Mouse (Mus musculus) spleen, adult 10 weeks (tissue): Measurements from ENCODE around the gene Dok7. TPM values are rescaled to one million over a fixed set of nuclear protein-coding genes. Genes with fewer than 3 reads are reported as not detected.

Experiments used
- polyA plus RNA-seq: library from polyadenylated mRNA; stranded (reverse); fragments of 350-450 nt; fragmentation: Illumina TruSeq; extraction: RNeasy Lipid Tissue Mini Kit (QIAGEN cat#74804); gene quantifications from one replicate; pipeline ENCODE4 v1.2.3, GENCODE M21; 2015; ENCODE audit warnings: low replicate concordance; ENCODE audit not compliant: insufficient read depth

The Dok7 gene
- not detected for polyA plus RNA-seq

DNA sequence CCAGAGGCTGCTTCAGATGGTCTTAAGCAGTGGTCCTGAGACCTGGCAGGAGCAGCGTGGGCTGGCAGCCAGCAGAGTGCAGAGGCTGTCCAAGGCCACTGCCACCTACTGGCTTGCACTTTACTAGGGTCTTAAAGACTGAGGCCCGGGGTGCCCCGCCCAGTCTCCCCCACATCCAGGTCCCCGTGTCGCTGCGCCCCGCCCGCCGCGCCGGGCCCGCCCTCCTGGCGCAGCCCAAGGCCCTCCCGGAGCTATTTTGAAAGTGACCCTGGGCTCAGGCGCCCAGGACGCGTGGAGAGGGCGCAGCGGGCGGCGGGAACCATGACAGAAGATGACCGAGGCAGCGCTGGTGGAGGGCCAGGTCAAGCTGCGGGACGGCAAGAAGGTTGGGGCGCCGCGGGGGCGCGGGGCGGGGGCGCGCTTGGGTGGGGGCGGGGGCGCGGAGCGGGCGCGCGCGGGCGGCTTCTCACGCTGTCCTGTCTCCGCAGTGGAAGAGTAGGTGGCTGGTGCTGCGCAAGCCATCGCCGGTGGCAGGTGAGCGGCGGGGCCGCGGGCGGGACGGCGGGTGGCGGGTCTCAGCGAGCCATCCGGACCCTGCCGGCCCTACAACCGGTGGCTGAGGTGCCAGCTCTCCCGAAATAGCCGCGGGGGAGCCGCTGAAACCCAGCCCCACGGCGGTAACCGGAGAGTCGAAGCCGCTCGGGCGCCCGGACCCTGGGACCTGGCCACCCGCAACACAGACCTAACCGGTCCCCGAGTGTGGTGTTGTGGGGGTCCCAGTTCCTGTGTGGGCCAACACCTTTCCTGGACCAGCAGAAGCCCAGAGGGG is at the start of gene Dok7:
TSS of gene Dok7 (plus strand) at position 163 of the 829 bp plus-strand sequence.

DNA sequence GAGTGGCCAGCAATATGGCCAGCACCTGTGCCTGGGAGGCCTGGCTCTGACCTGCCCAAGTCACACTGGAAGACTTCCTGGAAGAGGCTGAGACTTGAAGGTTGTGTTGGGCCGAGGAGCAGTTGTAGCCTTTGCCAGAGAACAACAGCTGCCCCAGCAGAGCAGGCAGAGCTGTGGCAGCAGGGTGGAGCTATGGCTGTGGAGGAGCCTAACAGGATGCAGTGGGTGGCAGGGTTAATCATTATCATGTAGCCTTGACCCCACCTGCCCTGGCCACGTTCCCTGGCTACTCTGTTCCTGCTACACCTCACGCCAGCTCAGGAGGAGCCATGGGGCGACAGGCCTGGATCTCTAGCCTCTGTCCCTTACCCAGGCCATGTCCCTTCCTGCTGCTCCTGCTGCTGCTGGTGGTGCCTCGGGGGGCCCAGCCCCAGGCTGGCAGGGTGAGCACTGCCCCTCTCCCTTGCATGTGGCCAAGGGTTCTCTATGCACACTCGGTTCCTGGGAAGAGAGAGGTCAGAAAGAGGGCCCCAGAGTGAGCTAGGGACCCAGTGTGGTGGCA is 15.2 kb upstream of the Dok7 start, which contains the start of gene Hgfac:
TSS of gene Hgfac (plus strand) at position 242 of the 562 bp plus-strand sequence.

DNA sequence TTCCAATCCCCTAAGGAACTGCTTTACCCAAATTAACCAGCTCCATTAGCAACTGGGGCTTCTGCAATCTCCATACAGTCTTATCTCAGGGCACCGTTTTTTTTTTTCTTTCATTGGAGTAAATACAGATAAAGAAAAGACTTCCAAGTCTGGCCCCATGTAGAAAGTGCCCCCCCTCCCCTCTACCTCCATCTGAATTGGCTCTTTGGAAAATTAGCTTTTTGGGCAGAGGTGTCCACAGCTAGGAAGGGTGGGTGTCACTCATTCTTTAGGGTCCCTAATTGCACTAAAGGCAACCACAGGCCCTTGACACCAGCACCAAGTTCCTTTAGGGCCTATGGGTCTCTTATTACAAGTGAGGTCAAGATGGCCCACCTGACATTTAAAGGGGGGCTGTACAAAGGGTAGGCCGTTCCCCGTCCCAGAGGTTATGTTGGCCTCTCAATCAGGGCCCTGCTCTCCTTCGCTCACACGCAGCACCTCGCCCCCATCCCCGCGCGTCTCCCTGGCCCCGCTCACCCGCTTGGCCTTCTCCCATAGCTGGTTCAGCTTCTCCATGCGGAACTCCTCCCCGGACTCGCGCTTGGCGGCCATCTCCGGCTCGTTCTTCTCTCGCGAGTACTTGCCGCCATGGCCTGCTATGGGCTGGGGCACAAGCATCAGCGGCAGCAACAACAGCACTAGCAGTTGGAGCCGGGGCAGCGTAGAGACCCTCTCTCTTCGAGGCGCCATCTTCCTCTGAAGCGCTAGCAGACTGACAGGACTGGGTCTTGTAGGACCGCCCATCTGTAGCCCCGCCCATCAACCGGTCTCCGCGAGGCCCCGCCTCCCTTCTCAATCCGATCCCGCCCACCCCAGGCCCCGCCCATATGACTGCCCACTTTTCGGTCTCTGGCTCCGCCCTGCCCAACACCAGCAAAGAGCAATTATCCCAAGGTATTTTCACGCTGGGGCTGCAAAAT is 48.7 kb downstream of the Dok7 start, which contains the start of gene Lrpap1:
TSS of gene Lrpap1 (minus strand) at position 807 of the 962 bp plus-strand sequence.

Other genes starting within 250 kb of the Dok7 start
- 0.62 TPM for gene Msantd1, start 148.8 kb upstream of the Dok7 start, polyA plus RNA-seq
- gene Rgs12, start 107.3 kb upstream of the Dok7 start, polyA plus RNA-seq: 17.1 TPM
- 0.52 TPM for gene Hgfac, start 15.3 kb upstream of the Dok7 start, polyA plus RNA-seq
- 24.9 TPM for gene Lrpap1, start 49.0 kb downstream of the Dok7 start, polyA plus RNA-seq
- gene Adra2c, start 221.6 kb downstream of the Dok7 start, polyA plus RNA-seq: not detected